Mouse (Mus musculus) brain, embryonic 14.5 days (tissue): ENCODE measurements at regions not wholly inside any gene's neighbourhood (a gene's known extent, or its start where the extent isn't known, plus 50 kb on each side); places are given as distances from the start of the nearest gene placed in this dataset.

Experiments used
- DNase-seq: peaks from one replicate; pipeline ENCODE4 v3.0.0-alpha.2; 2011; ENCODE audit warnings: low read depth
- CTCF ChIP-seq: fragments of 200-500 bp; IDR thresholded peaks from 2 replicates; pipeline ENCODE4 v1.5.1; 2012; ENCODE audit warnings: inconsistent platforms, mild to moderate bottlenecking, moderate library complexity, borderline replicate concordance; ENCODE audit not compliant: insufficient read depth, insufficient read length; ENCODE audit errors: extremely low read depth
- POLR2A ChIP-seq: fragments of 200-500 bp; IDR thresholded peaks from 2 replicates; pipeline ENCODE4 v1.6.1; 2012; ENCODE audit warnings: mild to moderate bottlenecking, inconsistent platforms, borderline replicate concordance; ENCODE audit not compliant: poor library complexity, insufficient read depth, insufficient read length, severe bottlenecking; ENCODE audit errors: extremely low read depth

GRCm38 (mm10) chr14:98937933-98938332 lies 56.2 kb downstream of the Rpl36a-ps1 start:
- TF ChIP-seq POLR2A: no peak
- no peak for DNase-seq

GRCm38 (mm10) chr14:98937373-98937772 lies 56.7 kb downstream of the Rpl36a-ps1 start:
- no peak for DNase-seq
- TF ChIP-seq CTCF (no peak), POLR2A (no peak)

- TF ChIP-seq POLR2A: no peak
- TF ChIP-seq CTCF: no peak
- peak; percentile 30 for DNase-seq
These were observed 60.7 kb downstream of the Rpl36a-ps1 start for GRCm38 (mm10) chr14:98933371-98933916.

- no peak for DNase-seq
- TF ChIP-seq POLR2A: no peak
- no peak for TF ChIP-seq CTCF
These were observed 64.8 kb downstream of the Rpl36a-ps1 start for GRCm38 (mm10) chr14:98929276-98929675.

GRCm38 (mm10) chr14:98908234-98908633 lies 85.9 kb downstream of the Rpl36a-ps1 start:
- DNase-seq: no peak
- no peak for TF ChIP-seq POLR2A
- TF ChIP-seq CTCF: no peak

- TF ChIP-seq CTCF (no peak), POLR2A (no peak)
- no peak for DNase-seq
These were observed 95.2 kb downstream of the Rpl36a-ps1 start for GRCm38 (mm10) chr14:98898876-98899275.

- no peak for DNase-seq
- TF ChIP-seq POLR2A (no peak), CTCF (no peak)
These were observed 96.7 kb downstream of the Rpl36a-ps1 start for GRCm38 (mm10) chr14:98897390-98897789.

GRCm38 (mm10) chr14:98895933-98896332 lies 98.2 kb downstream of the Rpl36a-ps1 start:
- TF ChIP-seq CTCF (no peak), POLR2A (no peak)
- DNase-seq: no peak

GRCm38 (mm10) chr14:98892670-98893069 lies 101.4 kb downstream of the Rpl36a-ps1 start:
- TF ChIP-seq CTCF (no peak), POLR2A (no peak)
- no peak for DNase-seq

- DNase-seq: peak; percentile 64
- TF ChIP-seq CTCF (no peak), POLR2A (no peak)
These were observed 102.7 kb downstream of the Rpl36a-ps1 start for GRCm38 (mm10) chr14:98891252-98891947.

GRCm38 (mm10) chr14:98887588-98887987 lies 106.5 kb downstream of the Rpl36a-ps1 start:
- no peak for DNase-seq
- no peak for TF ChIP-seq CTCF

- TF ChIP-seq CTCF (no peak), POLR2A (no peak)
- DNase-seq: peak; percentile 63
These were observed 107.1 kb downstream of the Rpl36a-ps1 start for GRCm38 (mm10) chr14:98886982-98887381.
